Mouse (Mus musculus) lung, embryonic 15.5 days (tissue): ENCODE data around the gene Gm10282. TPM values are rescaled to one million over a fixed set of nuclear protein-coding genes. Genes with fewer than 3 reads are reported as not detected.

Source experiments
- ATAC-seq: fragments of 200-750 bp; cut with Nextera tagmentation; 2 replicates; pipeline ENCODE4 v1.8.0; 2017; ENCODE audit warnings: moderate number of reproducible peaks, borderline replicate concordance; ENCODE audit not compliant: low FRiP score, low TSS enrichment; ENCODE audit errors: extremely low read depth
- H3K27ac ChIP-seq: fragments of 300-500 bp; sonication (generic); 2 replicates; pipeline ENCODE4 v1.5.1; 2015; ENCODE audit warnings: moderate library complexity, mild to moderate bottlenecking, inconsistent platforms
- H3K27me3 ChIP-seq: fragments of 300-500 bp; sonication (generic); 2 replicates; pipeline ENCODE4 v1.6.1; 2015; ENCODE audit warnings: inconsistent platforms
- H3K36me3 ChIP-seq: fragments of 300-500 bp; sonication (generic); 2 replicates; pipeline ENCODE4 v1.6.1; 2015; ENCODE audit warnings: inconsistent platforms
- H3K4me1 ChIP-seq: fragments of 300-500 bp; sonication (generic); 2 replicates; pipeline ENCODE4 v1.6.1; 2015; ENCODE audit warnings: inconsistent platforms
- H3K4me2 ChIP-seq: fragments of 300-500 bp; sonication (generic); 2 replicates; pipeline ENCODE4 v1.6.1; 2015; ENCODE audit warnings: inconsistent platforms, mild to moderate bottlenecking, moderate library complexity
- H3K4me3 ChIP-seq: fragments of 300-500 bp; sonication (generic); 2 replicates; pipeline ENCODE4 v1.5.1; 2015; ENCODE audit warnings: mild to moderate bottlenecking, inconsistent platforms
- H3K9ac ChIP-seq: fragments of 300-500 bp; sonication (generic); 2 replicates; pipeline ENCODE4 v1.6.1; 2015; ENCODE audit warnings: inconsistent platforms
- H3K9me3 ChIP-seq: fragments of 300-500 bp; sonication (generic); 2 replicates; pipeline ENCODE4 v1.6.1; 2016; ENCODE audit warnings: inconsistent platforms
- WGBS: fragments of 180-500 bp; shearing (Covaris S2); methylation state at CpG from one replicate; pipeline ENCODE4 v1.1.7; 2015; 5-methylcytosine and 5-hydroxymethylcytosine counted together
- polyA plus RNA-seq: library from polyadenylated mRNA; unstranded; fragments of >200 nt; fragmentation: Nextera tagmentation; extraction: Ambion mirVana; gene quantifications from 2 replicates; pipeline ENCODE4 v1.2.1, GENCODE M21; 2015

The Gm10282 gene
- polyA plus RNA-seq, 1 experiment from 2014 or later, result 33.8 TPM

- H3K4me3 ChIP-seq, result no peak overlapping the region
- H3K9ac ChIP-seq, result no peak overlapping the region
- WGBS, result 50% methylated on average over 7 of the region's 7 CpGs
- H3K4me1 ChIP-seq, result peaks cover 24% of the 10 kb centered on the region
- no peak for ATAC-seq
- no peaks in the 10 kb centered on the region for H3K36me3 ChIP-seq
- H3K4me2 ChIP-seq, result peak overlapping the region; percentile 97; the same call in 1 of the 2 replicates
- H3K27me3 ChIP-seq, result peaks cover 31% of the 10 kb centered on the region
- H3K9me3 ChIP-seq, result no peaks in the 10 kb centered on the region
- no peak overlapping the region for H3K27ac ChIP-seq
Measured at GRCm38 (mm10) chr8:72322471-72322889, 17.4 kb upstream of the Gm10282 start.

GRCm38 (mm10) chr8:72321635-72322441 lies 16.8 kb upstream of the Gm10282 start:
- peak overlapping the region; percentile 97 for H3K4me2 ChIP-seq

GRCm38 (mm10) chr8:72320803-72321583 lies 15.9 kb upstream of the Gm10282 start:
- 44% methylated on average over 25 of the region's 25 CpGs for WGBS
- H3K4me3 ChIP-seq, result peak overlapping the region; percentile 60
- ATAC-seq, result no peak
- H3K4me2 ChIP-seq, result peak overlapping the region; percentile 97
- H3K9ac ChIP-seq, result peak overlapping the region; percentile 54; the same call in 1 of the 2 replicates
- no peak overlapping the region for H3K27ac ChIP-seq
- H3K4me1 ChIP-seq, result peaks cover 24% of the 10 kb centered on the region
- no peaks in the 10 kb centered on the region for H3K36me3 ChIP-seq
- H3K27me3 ChIP-seq, result peaks cover 31% of the 10 kb centered on the region
- H3K9me3 ChIP-seq, result no peaks in the 10 kb centered on the region

More at GRCm38 (mm10) chr8:72321635-72322441, 16.8 kb upstream of the Gm10282 start:
- Histone ChIP-seq H3K4me1 (peaks cover 24% of the 10 kb centered on the region), H3K4me3 (no peak overlapping the region), H3K27me3 (peaks cover 31% of the 10 kb centered on the region), H3K9ac (no peak overlapping the region), H3K36me3 (no peaks in the 10 kb centered on the region), H3K27ac (no peak overlapping the region), H3K9me3 (no peaks in the 10 kb centered on the region)
- ATAC-seq, result no peak
- 83% methylated on average over 20 of the region's 20 CpGs for WGBS

- H3K36me3 ChIP-seq, result no peaks in the 10 kb centered on the region
Measured at GRCm38 (mm10) chr8:72319921-72320802, 15.1 kb upstream of the Gm10282 start.

GRCm38 (mm10) chr8:72319397-72319796 lies 14.3 kb upstream of the Gm10282 start:
- peak overlapping the region; percentile 60 for H3K4me3 ChIP-seq
- peak overlapping the region; percentile 54 for H3K9ac ChIP-seq
- H3K4me1 ChIP-seq, result peaks cover 24% of the 10 kb centered on the region
- H3K36me3 ChIP-seq, result no peaks in the 10 kb centered on the region
- peak overlapping the region; percentile 49 for H3K27ac ChIP-seq
- peak overlapping the region; percentile 97 for H3K4me2 ChIP-seq
- under 1% methylated on average over 41 of the region's 48 CpGs for WGBS
- peak; percentile 25 for ATAC-seq
- no peaks in the 10 kb centered on the region for H3K9me3 ChIP-seq
- peaks cover 31% of the 10 kb centered on the region for H3K27me3 ChIP-seq

More at GRCm38 (mm10) chr8:72319921-72320802, 15.1 kb upstream of the Gm10282 start:
- Histone ChIP-seq H3K4me1 (peaks cover 24% of the 10 kb centered on the region), H3K27me3 (peaks cover 31% of the 10 kb centered on the region), H3K9me3 (no peaks in the 10 kb centered on the region), H3K9ac (peak overlapping the region; percentile 54), H3K4me2 (peak overlapping the region; percentile 97), H3K4me3 (peak overlapping the region; percentile 60), H3K27ac (no peak overlapping the region)
- ATAC-seq, result no peak
- 5% methylated on average over 44 of the region's 55 CpGs for WGBS

GRCm38 (mm10) chr8:72318801-72319322 lies 13.8 kb upstream of the Gm10282 start, which contains the start of gene Klf2:
Gene Klf2, plus strand, starts transcription at chr8:72319033.
- Histone ChIP-seq H3K9ac (peak within 1 kb of the TSS; percentile 54), H3K36me3 (no peaks in the 10 kb centered on the region), H3K4me2 (peak within 1 kb of the TSS; percentile 97), H3K27ac (peak within 1 kb of the TSS; percentile 49), H3K27me3 (peaks cover 31% of the 10 kb centered on the region), H3K9me3 (no peaks in the 10 kb centered on the region), H3K4me3 (peak within 1 kb of the TSS; percentile 60), H3K4me1 (peaks cover 24% of the 10 kb centered on the region)
- WGBS, result 1% methylated on average over 40 of the region's 46 CpGs
- peak; percentile 98 for ATAC-seq

- peaks cover 22% of the 10 kb centered on the region for H3K4me1 ChIP-seq
- no peak overlapping the region for H3K27ac ChIP-seq
- H3K4me3 ChIP-seq, result no peak overlapping the region
- H3K27me3 ChIP-seq, result peaks cover 31% of the 10 kb centered on the region
- H3K4me2 ChIP-seq, result no peak overlapping the region
- 42% methylated on average over 5 of the region's 5 CpGs for WGBS
- H3K36me3 ChIP-seq, result no peaks in the 10 kb centered on the region
- no peak overlapping the region for H3K9ac ChIP-seq
- no peak for ATAC-seq
- no peaks in the 10 kb centered on the region for H3K9me3 ChIP-seq
Measured at GRCm38 (mm10) chr8:72317741-72318301, 12.8 kb upstream of the Gm10282 start.

GRCm38 (mm10) chr8:72316053-72316695 lies 11.1 kb upstream of the Gm10282 start:
- 59% methylated on average over 10 of the region's 10 CpGs for WGBS
- H3K4me1 ChIP-seq, result peaks cover 15% of the 10 kb centered on the region
- no peak overlapping the region for H3K27ac ChIP-seq
- ATAC-seq, result no peak
- no peak overlapping the region for H3K4me2 ChIP-seq
- no peaks in the 10 kb centered on the region for H3K9me3 ChIP-seq
- H3K27me3 ChIP-seq, result peaks cover 21% of the 10 kb centered on the region
- no peak overlapping the region for H3K9ac ChIP-seq
- H3K36me3 ChIP-seq, result no peaks in the 10 kb centered on the region
- H3K4me3 ChIP-seq, result no peak overlapping the region

GRCm38 (mm10) chr8:72312926-72313518 lies 8.0 kb upstream of the Gm10282 start:
- Histone ChIP-seq H3K9ac (no peak overlapping the region), H3K9me3 (no peaks in the 10 kb centered on the region), H3K36me3 (no peaks in the 10 kb centered on the region), H3K4me2 (no peak overlapping the region), H3K27ac (no peak overlapping the region), H3K4me1 (peaks cover 4% of the 10 kb centered on the region; the same call in 1 of the 2 replicates), H3K27me3 (no peaks in the 10 kb centered on the region), H3K4me3 (no peak overlapping the region)
- 51% methylated on average over 3 of the region's 3 CpGs for WGBS
- ATAC-seq, result no peak

GRCm38 (mm10) chr8:72310849-72311506 lies 5.9 kb upstream of the Gm10282 start:
- no peaks in the 10 kb centered on the region for H3K9me3 ChIP-seq
- H3K4me2 ChIP-seq, result no peak overlapping the region
- WGBS, result 36% methylated on average over 8 of the region's 8 CpGs
- H3K36me3 ChIP-seq, result no peaks in the 10 kb centered on the region
- no peaks in the 10 kb centered on the region for H3K27me3 ChIP-seq
- ATAC-seq, result peak; percentile 49
- H3K4me3 ChIP-seq, result no peak overlapping the region
- H3K9ac ChIP-seq, result no peak overlapping the region
- peaks cover 5% of the 10 kb centered on the region; the same call in 1 of the 2 replicates for H3K4me1 ChIP-seq
- no peak overlapping the region for H3K27ac ChIP-seq
